Mouse (Mus musculus) heart, postnatal 0 days (tissue): ENCODE measurements at regions not wholly inside any gene's neighbourhood (a gene's known extent, or its start where the extent isn't known, plus 50 kb on each side); places are given as distances from the start of the nearest gene placed in this dataset.

ENCODE experiments used
- CTCF ChIP-seq: IDR thresholded peaks from 2 replicates; pipeline ENCODE4 v1.5.1; 2016; ENCODE audit warnings: antibody characterized with exemption, control low read depth, low read depth
- EP300 ChIP-seq: IDR thresholded peaks from 2 replicates; pipeline ENCODE4 v1.6.1; 2016; ENCODE audit warnings: antibody characterized with exemption, low read depth

- TF ChIP-seq CTCF = no peak
- TF ChIP-seq EP300 = no peak
Observed at GRCm38 (mm10) chr9:41827356-41827755, 296.7 kb downstream of the Sorl1 start.
